13 mouse cellular contexts compared by ENCODE assay signal in genomic region chr8:123071176-123071575, GRCm38 (mm10). TPM values are rescaled to one million over a fixed set of nuclear protein-coding genes. Genes with fewer than 3 reads are reported as not detected.
DNase-seq lines count a peak whose midpoint lies in the region.
"Had no signal": no experiment of that assay in that cellular context is flagged by ENCODE, and none has a peak within 500 bp of the region (broad histone marks: within the 10 kb centered on the region; RNA-seq: fewer than 3 reads in every experiment).

No protein-coding gene starts in this region.

- peak; percentile 28 for DNase-seq in adrenal gland, postnatal 25 days
- no peak for DNase-seq in adrenal gland, adult 8-10 months
- peak; percentile 29 for DNase-seq in kidney, postnatal 14 days
- no peak for DNase-seq in kidney, adult 11 months
- DNase-seq in 3134 (ENCODE audit: extremely low read depth, insufficient read length, low spot score) = peak; percentile 52
- DNase-seq in heart, postnatal 10 days = peak; percentile 64 to 68
- DNase-seq in right cerebral cortex, postnatal 25 days = no peak
- no peak for DNase-seq in left cerebral cortex, postnatal 36 days (ENCODE audit: low spot score in 2 of 2)
- DNase-seq: B cell, adult 2 months; cerebellum, adult 11 months; embryo, embryonic 11 days; retina, postnatal 1 day; thymus, adult 18-20 months had no signal

- intact Hi-C loops in heart, postnatal 10 days (cut with DNase I) = no loop called here
- intact Hi-C loops in left cerebral cortex, postnatal 36 days (cut with DNase I) = no loop called here

RNA-seq across cellular contexts. Expression of gene Spg7, which starts 8.4 kb away (rescaled TPM):
- total RNA-seq in adrenal gland, postnatal 25 days (2021) = 91.5 and 97.5 TPM in 2 replicates
- total RNA-seq in adrenal gland, adult 8-10 months (2022) = 100 to 1,000 TPM in 1 of 4 experiments, 10 to 100 TPM in 3; 85.0 to 103 (median 86.7) TPM
- total RNA-seq in heart, postnatal 10 days (2021) = 10 to 100 TPM; 72.8 to 80.3 TPM
- total RNA-seq in left cerebral cortex, postnatal 36 days (2021) = 10 to 100 TPM; 58.2 to 62.2 TPM

RNA-seq across cellular contexts. Expression of gene Ankrd11, which starts 29.1 kb away (rescaled TPM):
- 111 TPM in 2 replicates for total RNA-seq in adrenal gland, postnatal 25 days (2021)
- total RNA-seq in adrenal gland, adult 8-10 months (2022) = 100 to 1,000 TPM in 2 of 4 experiments, 10 to 100 TPM in 2; 85.8 to 116 (median 97.7) TPM
- total RNA-seq in heart, postnatal 10 days (2021) = 10 to 100 TPM; 83.6 to 84.5 TPM
- 100 to 1,000 TPM; 145 to 177 TPM for total RNA-seq in left cerebral cortex, postnatal 36 days (2021)

RNA-seq across cellular contexts. Expression of gene Rpl13, which starts 31.0 kb away (rescaled TPM):
- total RNA-seq in adrenal gland, postnatal 25 days (2021) = 560 and 633 TPM in 2 replicates
- 100 to 1,000 TPM; 669 to 739 (median 714) TPM for total RNA-seq in adrenal gland, adult 8-10 months (2022)
- 100 to 1,000 TPM; 536 to 545 TPM for total RNA-seq in heart, postnatal 10 days (2021)
- total RNA-seq in left cerebral cortex, postnatal 36 days (2021) = 100 to 1,000 TPM; 350 to 427 TPM

RNA-seq across cellular contexts. Expression of gene Cpne7, which starts 46.0 kb away (rescaled TPM):
- 4.6 and 6.4 TPM in 2 replicates for total RNA-seq in adrenal gland, postnatal 25 days (2021)
- 1 to 10 TPM; 7.7 to 9.7 (median 8.8) TPM for total RNA-seq in adrenal gland, adult 8-10 months (2022)
- total RNA-seq in heart, postnatal 10 days (2021) = 1 to 10 TPM in 1 of 2 experiments, under 1 TPM in 1; 0.64 to 1.3 TPM
- total RNA-seq in left cerebral cortex, postnatal 36 days (2021) = 10 to 100 TPM; 42.7 to 75.2 TPM

Comparison
In these comparisons a context has a peak if more than half of its experiments do, and no peak if none do; other contexts are left out.
1. DNase-seq: peak in adrenal gland, postnatal 25 days (single experiment), kidney, postnatal 14 days (single experiment), 3134 (single experiment) and heart, postnatal 10 days (2 of 2); none in adrenal gland, adult 8-10 months (single experiment), kidney, adult 11 months (single experiment), right cerebral cortex, postnatal 25 days (single experiment) and left cerebral cortex, postnatal 36 days (0 of 2).